In genomic region chr3:84260024-84260535, GRCm38 (mm10) we compare ENCODE assay signal across 8 mouse cellular contexts. TPM values are rescaled to one million over a fixed set of nuclear protein-coding genes. Genes with fewer than 3 reads are reported as not detected.
DNase-seq lines count a peak whose midpoint lies in the region; ATAC-seq and TF ChIP-seq lines count a peak whose summit lies in the region.

No protein-coding gene starts in this region.

- no peak for TF ChIP-seq EP300 in CH12.LX (IDR thresholded peaks at IDR 0.05; ENCODE audit: low read length)

- H3K27me3 ChIP-seq in heart, embryonic 11.5 days (ENCODE audit: control insufficient read depth, insufficient read depth, low read length): peaks cover 23% of the 10 kb centered on the region
- H3K27me3 ChIP-seq in CH12.LX (replicated peaks): no peaks in the 10 kb centered on the region
- H3K27me3 ChIP-seq in intestine, embryonic 14.5 days (replicated peaks; ENCODE audit: control insufficient read depth, insufficient read depth, low read length): no peaks in the 10 kb centered on the region; the same call in 1 of the 2 replicates
- H3K27me3 ChIP-seq in midbrain, postnatal 0 days (ENCODE audit: insufficient read depth, low read length): no peaks in the 10 kb centered on the region

- H3K4me1 ChIP-seq in heart, embryonic 11.5 days (ENCODE audit: control insufficient read depth, insufficient read depth, low read length): peaks cover 8% of the 10 kb centered on the region; the same call in 1 of the 2 replicates
- H3K4me1 ChIP-seq in CH12.LX (ENCODE audit: control insufficient read depth in 1 of 2, insufficient read depth in 2 of 2): peaks cover 0 to 21% of the 10 kb centered on the region in 2 experiments; a peak in 3 of 4 replicates
- H3K4me1 ChIP-seq in cortical plate, adult 2 months (ENCODE audit: control insufficient read depth, insufficient read depth, low read length): peaks cover 4% of the 10 kb centered on the region; the same call in 1 of the 2 replicates
- H3K4me1 ChIP-seq in intestine, embryonic 14.5 days (replicated peaks; ENCODE audit: control insufficient read depth, insufficient read depth, low read length): peaks cover 19% of the 10 kb centered on the region
- H3K4me1 ChIP-seq in midbrain, postnatal 0 days (ENCODE audit: insufficient read depth, low read length): peaks cover 6% of the 10 kb centered on the region; the same call in 1 of the 2 replicates

- TF ChIP-seq CTCF in CH12.LX (conservative IDR thresholded peaks at IDR 0.05 in 1 of 2, IDR thresholded peaks at IDR 0.05 in 1 of 2; ENCODE audit: low read depth in 2 of 2, low read length in 2 of 2): 0 out of 4 replicates have a peak, but pooled peaks of 1 of the 2 experiments have one; percentile 3
- no peak for TF ChIP-seq CTCF in cortical plate, adult 2 months (IDR thresholded peaks at IDR 0.05; ENCODE audit: extremely low read depth, insufficient read depth, low read length)
- TF ChIP-seq CTCF in midbrain, postnatal 0 days (IDR thresholded peaks at IDR 0.05): no peak

- H3K4me2 ChIP-seq in heart, embryonic 11.5 days: peak overlapping the region; percentile 100
- H3K4me2 ChIP-seq in CH12.LX (ENCODE audit: insufficient read depth, low read depth, poor library complexity, severe bottlenecking): peak overlapping the region; percentile 82
- peak overlapping the region; percentile 97 for H3K4me2 ChIP-seq in intestine, embryonic 14.5 days (ENCODE audit: low read length)
- peak overlapping the region; percentile 92 for H3K4me2 ChIP-seq in midbrain, postnatal 0 days (ENCODE audit: low read depth, low read length, poor library complexity, severe bottlenecking)

- no peak for TF ChIP-seq POLR2A in CH12.LX (IDR thresholded peaks at IDR 0.05; ENCODE audit: low read depth, low read length)
- no peak for TF ChIP-seq POLR2A in cortical plate, adult 2 months (IDR thresholded peaks at IDR 0.05; ENCODE audit: extremely low read depth, insufficient read depth, low read length)

- no peaks in the 10 kb centered on the region for H3K9me3 ChIP-seq in heart, embryonic 11.5 days (replicated peaks; ENCODE audit: control insufficient read depth, low read length)
- H3K9me3 ChIP-seq in CH12.LX (replicated peaks; ENCODE audit: low read length): no peaks in the 10 kb centered on the region
- no peaks in the 10 kb centered on the region for H3K9me3 ChIP-seq in intestine, embryonic 14.5 days (ENCODE audit: control insufficient read depth, low read length)
- H3K9me3 ChIP-seq in midbrain, postnatal 0 days (ENCODE audit: low read length): no peaks in the 10 kb centered on the region

- H3K4me3 ChIP-seq in heart, embryonic 11.5 days (ENCODE audit: low read depth, low read length): peak overlapping the region; percentile 64
- peak overlapping the region; percentile 42 to 81 (median 66) for H3K4me3 ChIP-seq in CH12.LX (replicated peaks in 1 of 3; ENCODE audit: low read depth in 2 of 3, low read length in 2 of 3, poor library complexity in 1 of 3)
- H3K4me3 ChIP-seq in cortical plate, adult 2 months (ENCODE audit: insufficient read depth, low read length): peak overlapping the region; percentile 96
- H3K4me3 ChIP-seq in intestine, embryonic 14.5 days (ENCODE audit: low read depth, low read length): peak overlapping the region; percentile 53
- H3K4me3 ChIP-seq in midbrain, postnatal 0 days (ENCODE audit: low read depth, low read length): peak overlapping the region; percentile 81

- H3K9ac ChIP-seq in heart, embryonic 11.5 days (ENCODE audit: low read depth, low read length): 0 out of 2 replicates have a peak overlapping the region, but pooled peaks have one; percentile 73
- peak overlapping the region; percentile 69 for H3K9ac ChIP-seq in CH12.LX (ENCODE audit: insufficient read depth, low read depth)
- no peak overlapping the region; the same call in 1 of the 2 replicates for H3K9ac ChIP-seq in intestine, embryonic 14.5 days (ENCODE audit: low read length)
- peak overlapping the region; percentile 91 for H3K9ac ChIP-seq in midbrain, postnatal 0 days (replicated peaks; ENCODE audit: low read length, poor library complexity, severe bottlenecking)

- ATAC-seq in heart, embryonic 11.5 days (replicated peaks; ENCODE audit: insufficient number of reproducible peaks, low FRiP score, low TSS enrichment): no peak
- ATAC-seq in intestine, embryonic 14.5 days (replicated peaks; ENCODE audit: low FRiP score, low TSS enrichment, low read depth): no peak
- peak; percentile 67 for ATAC-seq in midbrain, postnatal 0 days (ENCODE audit: low FRiP score)

- no peaks in the 10 kb centered on the region for H3K79me2 ChIP-seq in CH12.LX (replicated peaks; ENCODE audit: control insufficient read depth, extremely low read depth, insufficient read depth, poor library complexity, severe bottlenecking)

- in situ Hi-C loops in CH12.LX (cut with MboI; ENCODE audit: low pct_ligation_motif_present, low pct_unique_long_range_greater_than_20kb, low sequenced_read_pairs): no loop called here

- DNase-seq in heart, postnatal 10 days: no peak
- no peak for DNase-seq in CH12.LX (ENCODE audit: extremely low read depth)
- no peak for DNase-seq in intestine, embryonic 14.5 days (ENCODE audit: low spot score)
- no peak for DNase-seq in midbrain, postnatal 0 days (ENCODE audit: low spot score)
- DNase-seq in right cerebral cortex, postnatal 4 days: no peak
- DNase-seq in urinary bladder, adult 18-20 months (ENCODE audit: low spot score in 2 of 2): no peak

- no peak overlapping the region for H3K27ac ChIP-seq in heart, embryonic 11.5 days (ENCODE audit: low read depth, low read length)
- no peak overlapping the region for H3K27ac ChIP-seq in CH12.LX (ENCODE audit: insufficient read depth, low read depth)
- peak overlapping the region; percentile 55; the same call in 1 of the 2 replicates for H3K27ac ChIP-seq in cortical plate, adult 2 months (ENCODE audit: insufficient read depth, low read length)
- H3K27ac ChIP-seq in intestine, embryonic 14.5 days (ENCODE audit: low read depth): no peak overlapping the region
- H3K27ac ChIP-seq in midbrain, postnatal 0 days (ENCODE audit: low read depth, low read length): peak overlapping the region; percentile 86

- TF ChIP-seq RAD21 in CH12.LX (IDR thresholded peaks at IDR 0.05; ENCODE audit: low read depth, low read length): no peak

- dilution Hi-C loops in CH12.LX (cut with MboI; ENCODE audit: extremely low pct_ligation_motif_present, extremely low pct_unique_long_range_greater_than_20kb, low sequenced_read_pairs): no loop called here

- H3K36me3 ChIP-seq in heart, embryonic 11.5 days (ENCODE audit: control insufficient read depth, insufficient read depth, low read length): no peaks in the 10 kb centered on the region
- no peaks in the 10 kb centered on the region for H3K36me3 ChIP-seq in CH12.LX (replicated peaks in 1 of 2; ENCODE audit: control insufficient read depth in 1 of 2, insufficient read depth in 1 of 2, low read length in 1 of 2)
- no peaks in the 10 kb centered on the region for H3K36me3 ChIP-seq in intestine, embryonic 14.5 days (ENCODE audit: control insufficient read depth, insufficient read depth, low read length)
- H3K36me3 ChIP-seq in midbrain, postnatal 0 days (ENCODE audit: insufficient read depth, low read length): no peaks in the 10 kb centered on the region

- WGBS in heart, embryonic 11.5 days (ENCODE audit: insufficient replicate concordance): 8% methylated on average over 8 of the region's 8 CpGs
- 7% methylated on average over 8 of the region's 8 CpGs for WGBS in intestine, embryonic 14.5 days
- WGBS in midbrain, postnatal 0 days: 4% methylated on average over 7 of the region's 8 CpGs

- intact Hi-C loops in heart, postnatal 10 days (cut with DNase I): no loop called here

TF ChIP-seq in CH12.LX, 34 proteins besides CTCF, POLR2A, EP300 and RAD21:
- no peak for TF ChIP-seq USF2 (conservative IDR thresholded peaks at IDR 0.05; ENCODE audit: low read depth, low read length)
- no peak for TF ChIP-seq PAX5 (IDR thresholded peaks at IDR 0.05; ENCODE audit: low read length)
- TF ChIP-seq ZC3H11A (IDR thresholded peaks at IDR 0.05; ENCODE audit: low read depth, low read length): no peak
- no peak for TF ChIP-seq ZNF384 (IDR thresholded peaks at IDR 0.05; ENCODE audit: low read depth, low read length)
- no peak for TF ChIP-seq SIN3A (IDR thresholded peaks at IDR 0.05; ENCODE audit: low read length)
- TF ChIP-seq MAZ (IDR thresholded peaks at IDR 0.05; ENCODE audit: low read depth, low read length): no peak
- no peak for TF ChIP-seq KAT2A (IDR thresholded peaks at IDR 0.05; ENCODE audit: insufficient replicate concordance, low read length)
- no peak for TF ChIP-seq JUN (IDR thresholded peaks at IDR 0.05; ENCODE audit: insufficient read depth, low read depth, low read length)

RNA-seq across cellular contexts. Expression of gene Trim2, which starts 46.6 kb away (rescaled TPM):
- 8.9 TPM in 2 replicates for polyA plus RNA-seq in heart, embryonic 11.5 days (2014; fragmentation: Nextera tagmentation; extraction: Ambion mirVana)
- total RNA-seq in heart, postnatal 10 days (2021): 1 to 10 TPM; 9.1 to 9.9 TPM
- 2.1 and 2.4 TPM in 2 replicates for total RNA-seq in CH12.LX (2012; rRNA removed)
- 2.1 and 2.5 TPM in 2 replicates for total RNA-seq in CH12.LX (2014; rRNA removed)
- polyA plus RNA-seq in CH12.LX (2012; ENCODE audit: insufficient read length, low read depth): 3.3 and 3.6 TPM in 2 replicates
- 87.4 and 101 TPM in 2 replicates for polyA plus RNA-seq in cortical plate, adult 2 months (2012; rRNA removed)
- 58.1 and 60.4 TPM in 2 replicates for polyA plus RNA-seq in intestine, embryonic 14.5 days (2014; fragmentation: Nextera tagmentation; extraction: Ambion mirVana)
- 269 and 291 TPM in 2 replicates for total RNA-seq in midbrain, postnatal 0 days (2014; rRNA removed)
- 132 and 149 TPM in 2 replicates for polyA plus RNA-seq in midbrain, postnatal 0 days (2015; fragmentation: Nextera tagmentation; extraction: Ambion mirVana)

Comparison
In these comparisons a context has a peak if more than half of its experiments do, and no peak if none do; other contexts are left out.
1. H3K27ac ChIP-seq: peak in cortical plate, adult 2 months (single experiment) and midbrain, postnatal 0 days (single experiment); none in heart, embryonic 11.5 days (single experiment), CH12.LX (single experiment) and intestine, embryonic 14.5 days (single experiment).
2. Peak in every context shown above with its lines, with median percentiles within 50 percentile points of each other: H3K4me2 ChIP-seq and H3K4me3 ChIP-seq.